Mouse (Mus musculus): ENCODE data around the gene Kdm4b. TPM values are rescaled to one million over a fixed set of nuclear protein-coding genes. Genes with fewer than 3 reads are reported as not detected.
A peak's percentile ranks its signal among the peaks of the same experiment; 100 is the strongest.

Kdm4b gene
- polyA plus RNA-seq, 1 experiment from 2014 or later, result 22.4 TPM

DNA sequence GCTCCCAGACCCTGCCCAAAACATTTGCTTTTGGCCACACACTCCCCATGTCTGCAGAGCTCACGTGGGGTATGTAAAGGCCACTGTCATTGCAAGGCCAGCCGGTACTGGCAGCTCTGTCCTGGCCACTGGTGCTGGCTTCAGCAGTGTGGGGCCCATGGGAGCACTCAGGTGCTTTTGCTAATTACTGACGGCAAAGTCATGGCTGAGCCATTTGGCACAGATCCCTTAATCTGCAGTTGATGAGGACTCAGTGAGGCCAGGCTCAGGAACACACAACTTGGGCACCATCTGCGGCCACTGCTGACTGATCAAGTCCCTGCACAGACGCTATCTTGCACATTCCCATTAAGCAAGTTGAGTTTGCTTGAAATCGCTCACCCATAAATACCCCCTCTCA is 59.0 kb downstream of the Kdm4b start:
- TF ChIP-seq CTCF (IDR thresholded peaks at IDR 0.05; ENCODE audit: low read depth), result no peak
- WGBS, result 45% methylated on average over 6 of the region's 6 CpGs
- ATAC-seq (replicated peaks; ENCODE audit: low FRiP score, low read depth) (no peak), DNase-seq (ENCODE audit: low spot score) (no peak)
- no peak overlapping the region for H3K4me2 ChIP-seq (ENCODE audit: low read length)
- H3K27ac ChIP-seq, result peak overlapping the region; percentile 36; the same call in 1 of the 2 replicates
- peaks cover 27% of the 10 kb centered on the region for H3K4me1 ChIP-seq (replicated peaks; ENCODE audit: insufficient read depth, low read length)
- H3K9me3 ChIP-seq (replicated peaks; ENCODE audit: low read length), result no peaks in the 10 kb centered on the region
- H3K4me3 ChIP-seq (replicated peaks; ENCODE audit: low read depth, low read length), result no peak overlapping the region
- peaks cover 30% of the 10 kb centered on the region for H3K36me3 ChIP-seq (ENCODE audit: insufficient read depth, low read length)
- no peaks in the 10 kb centered on the region for H3K27me3 ChIP-seq (ENCODE audit: insufficient read depth, low read length)
- H3K9ac ChIP-seq (ENCODE audit: low read depth, low read length), result no peak overlapping the region

DNA sequence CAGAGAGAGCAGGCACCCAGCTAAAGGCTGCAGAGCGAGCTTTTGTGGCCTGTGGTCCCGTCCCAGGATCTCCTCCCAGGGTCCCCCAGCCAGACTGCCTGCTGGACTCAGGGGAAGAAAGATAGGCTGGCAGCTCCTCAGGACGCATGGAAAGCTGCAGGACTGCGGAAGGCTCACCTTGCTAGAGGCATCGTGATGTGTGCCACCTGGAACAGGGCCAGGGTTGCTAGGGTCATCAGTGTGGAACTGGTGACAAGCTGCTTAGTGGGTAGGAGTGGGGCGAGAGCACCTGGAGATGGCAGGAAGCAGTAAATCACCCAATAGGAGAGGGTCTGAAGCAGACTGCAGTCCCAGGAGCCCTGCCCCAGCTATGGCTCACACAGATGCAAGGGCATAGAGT is 61.8 kb downstream of the Kdm4b start:
- Histone ChIP-seq H3K4me2 (ENCODE audit: low read length) (no peak overlapping the region), H3K36me3 (ENCODE audit: insufficient read depth, low read length) (peaks cover 39% of the 10 kb centered on the region), H3K9me3 (replicated peaks; ENCODE audit: low read length) (no peaks in the 10 kb centered on the region), H3K9ac (ENCODE audit: low read depth, low read length) (no peak overlapping the region), H3K4me3 (replicated peaks; ENCODE audit: low read depth, low read length) (no peak overlapping the region), H3K27me3 (ENCODE audit: insufficient read depth, low read length) (no peaks in the 10 kb centered on the region), H3K4me1 (replicated peaks; ENCODE audit: insufficient read depth, low read length) (peaks cover 13% of the 10 kb centered on the region; the same call in 1 of the 2 replicates), H3K27ac (no peak overlapping the region)
- no peak for ATAC-seq (replicated peaks; ENCODE audit: low FRiP score, low read depth)
- WGBS, result 46% methylated on average over 6 of the region's 6 CpGs
- no peak for DNase-seq (ENCODE audit: low spot score)
- TF ChIP-seq CTCF (IDR thresholded peaks at IDR 0.05; ENCODE audit: low read depth), result no peak

- Histone ChIP-seq H3K27ac (no peak overlapping the region), H3K4me3 (replicated peaks; ENCODE audit: low read depth, low read length) (no peak overlapping the region), H3K27me3 (ENCODE audit: insufficient read depth, low read length) (no peaks in the 10 kb centered on the region), H3K36me3 (ENCODE audit: insufficient read depth, low read length) (peaks cover 71% of the 10 kb centered on the region), H3K9ac (ENCODE audit: low read depth, low read length) (no peak overlapping the region), H3K9me3 (replicated peaks; ENCODE audit: low read length) (no peaks in the 10 kb centered on the region), H3K4me1 (replicated peaks; ENCODE audit: insufficient read depth, low read length) (no peaks in the 10 kb centered on the region), H3K4me2 (ENCODE audit: low read length) (no peak overlapping the region)
- DNase-seq (ENCODE audit: low spot score), result no peak
- 84% methylated on average over 6 of the region's 6 CpGs for WGBS
- TF ChIP-seq CTCF (IDR thresholded peaks at IDR 0.05; ENCODE audit: low read depth), result no peak
- no peak for ATAC-seq (replicated peaks; ENCODE audit: low FRiP score, low read depth)
These were observed 67.4 kb downstream of the Kdm4b start for GRCm38 (mm10) chr17:56393238-56393637.

GRCm38 (mm10) chr17:56393889-56394288 is 68.0 kb downstream of the Kdm4b start:
- no peak for TF ChIP-seq CTCF (IDR thresholded peaks at IDR 0.05; ENCODE audit: low read depth)
- H3K27ac ChIP-seq, result no peak overlapping the region
- no peaks in the 10 kb centered on the region for H3K9me3 ChIP-seq (replicated peaks; ENCODE audit: low read length)
- H3K4me2 ChIP-seq (ENCODE audit: low read length), result no peak overlapping the region
- DNase-seq (ENCODE audit: low spot score), result no peak
- WGBS, result 94% methylated on average over 10 of the region's 10 CpGs
- no peaks in the 10 kb centered on the region for H3K27me3 ChIP-seq (ENCODE audit: insufficient read depth, low read length)
- peaks cover 72% of the 10 kb centered on the region for H3K36me3 ChIP-seq (ENCODE audit: insufficient read depth, low read length)
- H3K4me1 ChIP-seq (replicated peaks; ENCODE audit: insufficient read depth, low read length), result no peaks in the 10 kb centered on the region
- ATAC-seq (replicated peaks; ENCODE audit: low FRiP score, low read depth), result no peak
- H3K9ac ChIP-seq (ENCODE audit: low read depth, low read length), result no peak overlapping the region
- no peak overlapping the region for H3K4me3 ChIP-seq (replicated peaks; ENCODE audit: low read depth, low read length)

DNA sequence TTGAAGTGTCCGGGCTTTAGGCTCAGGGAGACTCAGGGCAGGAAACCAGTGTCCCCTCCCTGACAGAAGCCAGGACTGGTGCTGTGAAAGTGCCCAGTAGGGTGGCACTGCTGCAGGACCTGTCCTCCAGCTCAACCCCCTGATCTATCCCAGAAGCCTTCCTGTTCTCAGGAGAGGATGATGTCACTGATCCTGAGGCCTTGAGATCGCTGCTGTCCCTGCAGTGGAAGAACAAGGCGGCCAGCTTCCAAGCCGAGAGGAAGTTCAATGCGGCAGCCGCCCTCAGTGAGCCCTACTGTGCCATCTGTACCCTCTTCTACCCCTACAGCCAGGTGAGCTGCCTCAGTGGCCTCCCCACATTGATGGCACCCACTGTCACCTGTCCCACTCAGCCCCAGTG is 70.2 kb downstream of the Kdm4b start:
- Histone ChIP-seq H3K36me3 (ENCODE audit: insufficient read depth, low read length) (peaks cover 75% of the 10 kb centered on the region), H3K27me3 (ENCODE audit: insufficient read depth, low read length) (no peaks in the 10 kb centered on the region), H3K4me1 (replicated peaks; ENCODE audit: insufficient read depth, low read length) (no peaks in the 10 kb centered on the region), H3K9ac (ENCODE audit: low read depth, low read length) (no peak overlapping the region), H3K4me3 (replicated peaks; ENCODE audit: low read depth, low read length) (no peak overlapping the region), H3K9me3 (replicated peaks; ENCODE audit: low read length) (no peaks in the 10 kb centered on the region), H3K4me2 (ENCODE audit: low read length) (no peak overlapping the region), H3K27ac (no peak overlapping the region)
- ATAC-seq (replicated peaks; ENCODE audit: low FRiP score, low read depth), result no peak
- DNase-seq (ENCODE audit: low spot score), result no peak
- no peak for TF ChIP-seq CTCF (IDR thresholded peaks at IDR 0.05; ENCODE audit: low read depth)
- 96% methylated on average over 6 of the region's 6 CpGs for WGBS

GRCm38 (mm10) chr17:56400221-56400620 is 74.4 kb downstream of the Kdm4b start:
- ATAC-seq (replicated peaks; ENCODE audit: low FRiP score, low read depth), result no peak
- H3K4me2 ChIP-seq (ENCODE audit: low read length), result no peak overlapping the region

GRCm38 (mm10) chr17:56401051-56401521 is 75.2 kb downstream of the Kdm4b start:
- DNase-seq (ENCODE audit: low spot score) (no peak), ATAC-seq (replicated peaks; ENCODE audit: low FRiP score, low read depth) (no peak)
- H3K36me3 ChIP-seq (ENCODE audit: insufficient read depth, low read length), result peaks cover 76% of the 10 kb centered on the region
- no peaks in the 10 kb centered on the region for H3K9me3 ChIP-seq (replicated peaks; ENCODE audit: low read length)
- 91% methylated on average over 4 of the region's 4 CpGs for WGBS
- no peak overlapping the region for H3K9ac ChIP-seq (ENCODE audit: low read depth, low read length)
- H3K27ac ChIP-seq, result no peak overlapping the region
- H3K4me2 ChIP-seq (ENCODE audit: low read length), result no peak overlapping the region
- H3K4me3 ChIP-seq (replicated peaks; ENCODE audit: low read depth, low read length), result no peak overlapping the region
- no peaks in the 10 kb centered on the region for H3K27me3 ChIP-seq (ENCODE audit: insufficient read depth, low read length)
- no peaks in the 10 kb centered on the region for H3K4me1 ChIP-seq (replicated peaks; ENCODE audit: insufficient read depth, low read length)
- no peak for TF ChIP-seq CTCF (IDR thresholded peaks at IDR 0.05; ENCODE audit: low read depth)

More at GRCm38 (mm10) chr17:56400221-56400620, 74.4 kb downstream of the Kdm4b start:
- H3K27ac ChIP-seq, result no peak overlapping the region
- H3K36me3 ChIP-seq (ENCODE audit: insufficient read depth, low read length), result peaks cover 85% of the 10 kb centered on the region
- H3K9ac ChIP-seq (ENCODE audit: low read depth, low read length), result no peak overlapping the region
- no peak overlapping the region for H3K4me3 ChIP-seq (replicated peaks; ENCODE audit: low read depth, low read length)
- no peaks in the 10 kb centered on the region for H3K27me3 ChIP-seq (ENCODE audit: insufficient read depth, low read length)
- 97% methylated on average over 3 of the region's 3 CpGs for WGBS
- no peak for DNase-seq (ENCODE audit: low spot score)
- H3K4me1 ChIP-seq (replicated peaks; ENCODE audit: insufficient read depth, low read length), result no peaks in the 10 kb centered on the region
- H3K9me3 ChIP-seq (replicated peaks; ENCODE audit: low read length), result no peaks in the 10 kb centered on the region
- TF ChIP-seq CTCF (IDR thresholded peaks at IDR 0.05; ENCODE audit: low read depth), result no peak

All from kidney, postnatal 0 days (tissue).